Mouse (Mus musculus) testis, adult 2 months (tissue): ENCODE data around the gene Ccdc88b.

Experiments used
- CTCF ChIP-seq: fragments of 200-500 bp; IDR thresholded peaks from 2 replicates; pipeline ENCODE4 v1.5.1; 2012; ENCODE audit warnings: low read depth, mild to moderate bottlenecking, inconsistent platforms, low read length, moderate library complexity; ENCODE audit not compliant: control insufficient read depth, insufficient read depth, insufficient replicate concordance
- POLR2A ChIP-seq: fragments of 200-500 bp; IDR thresholded peaks from 2 replicates; pipeline ENCODE4 v1.6.1; 2012; ENCODE audit warnings: low read depth, mild to moderate bottlenecking, inconsistent platforms, low read length, moderate library complexity; ENCODE audit not compliant: control insufficient read depth

DNA sequence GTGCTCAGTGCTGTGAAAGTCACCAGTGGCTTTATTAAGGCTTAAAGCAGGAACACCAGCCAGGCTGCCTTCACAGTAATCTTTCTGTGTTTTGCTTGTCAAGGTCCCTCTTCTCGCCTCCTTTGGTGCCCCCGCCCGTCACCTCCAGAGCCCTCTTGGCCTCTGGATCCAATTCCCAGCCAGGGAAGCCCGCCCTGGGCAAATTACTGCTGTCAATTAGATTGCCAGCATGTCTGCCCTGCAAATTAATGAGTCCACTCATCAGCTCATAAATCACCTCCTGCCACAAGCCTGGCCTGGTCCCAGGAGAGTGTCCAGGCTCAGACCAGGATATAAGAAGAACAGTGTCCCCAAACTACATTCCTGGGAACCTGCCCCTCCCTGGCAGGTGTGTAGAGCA is 43.6 kb downstream of the Ccdc88b start:
- TF ChIP-seq CTCF (no peak), POLR2A (no peak)
